Mouse (Mus musculus) liver, embryonic 14.5 days (tissue): Measurements from ENCODE around the gene Ythdf2. TPM values are rescaled to one million over a fixed set of nuclear protein-coding genes. Genes with fewer than 3 reads are reported as not detected.

Experiments
- ATAC-seq: fragments of 200-750 bp; cut with Nextera tagmentation; 2 replicates; pipeline ENCODE4 v1.8.0; 2017; ENCODE audit warnings: moderate number of reproducible peaks, mild to moderate bottlenecking, moderate library complexity; ENCODE audit not compliant: insufficient read depth
- DNase-seq, 3 experiments: peaks; one replicate each; pipeline ENCODE4 v3.0.0-alpha.2; 2012 to 2013; ENCODE audit warnings: low read depth in 3 of 3, low spot score in 3 of 3
- H3K27ac ChIP-seq: fragments of 300-500 bp; sonication (generic); 2 replicates; pipeline ENCODE4 v1.5.1; 2014; ENCODE audit warnings: moderate library complexity, mild to moderate bottlenecking, control low read depth, inconsistent platforms
- H3K27me3 ChIP-seq: fragments of 300-500 bp; sonication (generic); 2 replicates; pipeline ENCODE4 v1.6.1; 2014; ENCODE audit warnings: mild to moderate bottlenecking, low read length, moderate library complexity; ENCODE audit not compliant: control insufficient read depth, insufficient read depth
- H3K36me3 ChIP-seq: fragments of 300-500 bp; sonication (generic); replicated peaks from 2 replicates; pipeline ENCODE4 v1.6.1; 2014; ENCODE audit warnings: low read depth; ENCODE audit not compliant: control insufficient read depth, insufficient read depth
- H3K4me1 ChIP-seq, 2 experiments: fragments of 200-500 bp in 1 of 2; fragments of 300-500 bp in 1 of 2; sonication (generic) in 1 of 2; replicated peaks; 2 replicates each; pipeline ENCODE4 v1.6.1; 2012 to 2014; ENCODE audit warnings: antibody characterized with exemption in 1 of 2, inconsistent platforms in 1 of 2, low read length in 1 of 2; ENCODE audit not compliant: control insufficient read depth in 2 of 2, insufficient read depth in 2 of 2
- H3K4me2 ChIP-seq: fragments of 300-500 bp; sonication (generic); 2 replicates; pipeline ENCODE4 v1.6.1; 2014; ENCODE audit warnings: low read depth, mild to moderate bottlenecking, control low read depth, moderate library complexity
- H3K4me3 ChIP-seq, 2 experiments: fragments of 200-500 bp in 1 of 2; fragments of 300-500 bp in 1 of 2; sonication (generic) in 1 of 2; 2 replicates each; pipeline ENCODE4 v1.5.1; 2012 to 2014; ENCODE audit warnings: low read depth in 2 of 2, low read length in 2 of 2, mild to moderate bottlenecking in 2 of 2, control low read depth in 1 of 2, inconsistent platforms in 1 of 2, moderate library complexity in 1 of 2; ENCODE audit not compliant: insufficient read depth in 1 of 2
- H3K9ac ChIP-seq: fragments of 300-500 bp; sonication (generic); replicated peaks from 2 replicates; pipeline ENCODE4 v1.6.1; 2014; ENCODE audit warnings: mild to moderate bottlenecking, control low read depth, moderate library complexity
- H3K9me3 ChIP-seq: fragments of 300-500 bp; sonication (generic); 2 replicates; pipeline ENCODE4 v1.6.1; 2016; ENCODE audit warnings: low read length, mixed read lengths; ENCODE audit not compliant: control insufficient read depth
- CTCF ChIP-seq: IDR thresholded peaks from 2 replicates; pipeline ENCODE4 v1.5.1; 2016; ENCODE audit warnings: antibody characterized with exemption, low read depth, control low read depth
- EP300 ChIP-seq: IDR thresholded peaks from 2 replicates; pipeline ENCODE4 v1.6.1; 2016; ENCODE audit warnings: antibody characterized with exemption, low read depth
- WGBS: fragments of 180-500 bp; shearing (Covaris S2); extraction: QIAGEN DNeasy Blood & Tissue Kit; methylation state at CpG from one replicate; pipeline ENCODE4 v1.1.7; 2014; ENCODE audit not compliant: insufficient replicate concordance; 5-methylcytosine and 5-hydroxymethylcytosine counted together
- polyA plus RNA-seq, 2 experiments: library from polyadenylated mRNA; depleted of rRNA in 1 of 2; stranded (reverse) in 1 of 2; unstranded in 1 of 2; fragments of >200 nt; fragmentation: Nextera tagmentation in 1 of 2; extraction: Ambion mirVana in 1 of 2; gene quantifications; 2 replicates each; pipeline versions ENCODE4 v1.2.1 to v1.2.3; 2012 to 2014

Gene Ythdf2
- polyA plus RNA-seq (2012; rRNA removed) (5.5 and 8.5 TPM in 2 replicates), polyA plus RNA-seq (2014; fragmentation: Nextera tagmentation; extraction: Ambion mirVana) (29.3 and 31.7 TPM in 2 replicates)

- H3K4me1 ChIP-seq = peaks cover 13 to 21% of the 10 kb centered on the region in 2 experiments
- peak within 1 kb of the TSS; percentile 95 for H3K9ac ChIP-seq
- H3K9me3 ChIP-seq = no peaks in the 10 kb centered on the region
- ATAC-seq (peak; percentile 98), DNase-seq (peak; percentile 92 to 93 (median 93))
- H3K36me3 ChIP-seq = peaks cover 23% of the 10 kb centered on the region
- peak within 1 kb of the TSS; percentile 81 to 88 for H3K4me3 ChIP-seq
- TF ChIP-seq CTCF (peak; percentile 80), EP300 (no peak)
- no peaks in the 10 kb centered on the region for H3K27me3 ChIP-seq
- WGBS = 1% methylated on average over 78 of the region's 78 CpGs
- H3K27ac ChIP-seq = peak within 1 kb of the TSS; percentile 82
- peak within 1 kb of the TSS; percentile 94 for H3K4me2 ChIP-seq
Observed at GRCm38 (mm10) chr4:132211953-132212734, at the start of gene Ythdf2. Ythdf2 (minus strand) TSS chr4:132212303.

DNA sequence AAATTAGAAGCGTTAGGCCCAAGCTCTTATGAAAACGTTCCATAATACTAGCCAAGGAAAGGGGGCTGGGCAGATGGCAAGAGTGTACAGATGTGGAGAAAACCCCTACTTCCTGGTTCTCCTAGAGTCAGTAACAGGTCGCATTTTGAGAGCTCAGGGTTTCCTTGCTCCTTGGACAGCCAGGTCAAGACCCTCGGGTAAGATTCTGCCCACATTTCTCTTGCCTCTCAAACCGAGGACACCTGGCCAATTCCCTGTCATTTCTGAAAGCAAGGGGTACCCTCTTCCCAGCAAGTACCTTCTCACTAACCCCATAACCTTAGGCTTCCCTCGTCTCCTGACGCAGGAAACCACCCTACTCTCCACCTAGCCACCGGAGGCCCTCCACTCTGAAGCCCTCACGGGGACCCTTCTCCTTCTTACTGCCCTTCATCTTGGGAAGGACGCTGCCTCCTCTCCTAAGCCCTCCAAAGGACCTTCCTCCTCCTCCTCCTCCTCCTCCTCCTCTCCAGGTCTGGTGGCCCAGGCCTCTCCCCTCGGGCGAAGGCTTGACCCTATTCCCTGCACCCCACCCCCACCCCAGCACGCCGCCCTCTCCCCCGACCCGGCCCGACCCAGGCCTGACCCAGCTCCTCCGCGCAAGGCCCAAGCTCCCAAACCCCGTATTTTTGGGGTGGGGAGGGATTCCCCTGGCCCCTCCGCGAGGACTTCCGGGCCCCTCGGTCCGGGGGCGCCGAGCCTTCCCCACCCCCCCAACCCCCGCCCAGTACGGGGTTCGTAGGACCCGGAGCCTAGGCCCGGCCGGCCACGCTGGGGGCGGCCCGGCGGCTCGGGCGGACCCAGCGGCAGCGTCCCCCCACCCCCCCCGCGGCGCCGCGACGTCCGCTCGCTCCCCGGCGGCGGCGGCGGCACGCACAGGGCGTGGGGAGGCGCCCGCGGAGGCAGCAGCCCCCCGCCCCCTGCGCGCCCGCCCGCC, 48.6 kb upstream of the Ythdf2 start:
- Histone ChIP-seq H3K4me2 (peak overlapping the region; percentile 85), H3K9ac (peak overlapping the region; percentile 99), H3K27me3 (no peaks in the 10 kb centered on the region), H3K4me1 (peaks cover 14 to 26% of the 10 kb centered on the region in 2 experiments), H3K27ac (peak overlapping the region; percentile 85), H3K9me3 (no peaks in the 10 kb centered on the region), H3K36me3 (no peaks in the 10 kb centered on the region), H3K4me3 (peak overlapping the region; percentile 85 to 93)
- WGBS = under 1% methylated on average over 49 of the region's 64 CpGs
- no peak for DNase-seq
- TF ChIP-seq EP300 = no peak
- TF ChIP-seq CTCF = no peak
- ATAC-seq = peak; percentile 83

DNA sequence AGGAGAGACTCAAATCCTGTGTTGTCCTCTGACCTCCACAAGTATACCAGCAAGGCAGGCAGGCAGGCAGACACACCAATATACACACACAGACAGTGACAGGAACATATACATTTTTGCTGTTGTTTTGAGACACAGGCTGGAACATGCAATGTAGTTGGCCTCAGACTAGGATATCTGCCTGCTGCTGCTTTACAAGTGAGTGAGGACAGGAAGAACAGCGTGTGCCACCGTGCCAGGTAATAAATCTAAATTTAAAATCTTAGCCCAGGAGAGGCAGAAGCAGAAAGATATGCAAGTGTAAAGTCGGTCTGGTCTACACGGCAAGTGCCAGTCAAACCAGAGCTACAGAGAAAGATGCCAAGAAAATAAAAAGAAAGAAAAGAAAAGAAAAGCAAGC, 47.1 kb upstream of the Ythdf2 start:
- H3K9ac ChIP-seq = no peak overlapping the region; the same call in none of the 2 replicates

GRCm38 (mm10) chr4:132256384-132256783, 44.3 kb upstream of the Ythdf2 start:
- Histone ChIP-seq H3K4me1 (peaks cover 9 to 18% of the 10 kb centered on the region in 2 experiments; a peak in 3 of 4 replicates), H3K4me3 (no peak overlapping the region), H3K4me2 (no peak overlapping the region), H3K27ac (no peak overlapping the region), H3K36me3 (peaks cover 2% of the 10 kb centered on the region; the same call in 1 of the 2 replicates), H3K27me3 (no peaks in the 10 kb centered on the region), H3K9ac (no peak overlapping the region), H3K9me3 (no peaks in the 10 kb centered on the region)
- 85% methylated on average over 3 of the region's 3 CpGs for WGBS
- TF ChIP-seq EP300 (no peak), CTCF (no peak)
- no peak for ATAC-seq
- no peak for DNase-seq

More for the DNA sequence above, 47.1 kb upstream of the Ythdf2 start:
- ATAC-seq (no peak), DNase-seq (no peak)
- Histone ChIP-seq H3K4me3 (no peak overlapping the region), H3K27ac (no peak overlapping the region; the same call in 1 of the 2 replicates), H3K27me3 (no peaks in the 10 kb centered on the region), H3K9me3 (no peaks in the 10 kb centered on the region), H3K36me3 (no peaks in the 10 kb centered on the region), H3K4me2 (peak overlapping the region; percentile 85), H3K4me1 (peaks cover 14 to 26% of the 10 kb centered on the region in 2 experiments)
- TF ChIP-seq CTCF (no peak), EP300 (no peak)
- WGBS = 58% methylated on average over 4 of the region's 4 CpGs
